Mouse (Mus musculus) large intestine, adult 2 months (tissue): ENCODE results near the gene Apoc2. TPM values are rescaled to one million over a fixed set of nuclear protein-coding genes. Genes with fewer than 3 reads are reported as not detected.

Experiments
- DNase-seq: peaks from one replicate; pipeline ENCODE4 v3.0.0-alpha.2; 2012; ENCODE audit warnings: low read depth, low spot score
- WGBS: fragments of 180-500 bp; shearing (Covaris S2); methylation state at CpG from one replicate; pipeline ENCODE4 v1.1.7; 2018; 5-methylcytosine and 5-hydroxymethylcytosine counted together
- polyA plus RNA-seq: library from polyadenylated mRNA; depleted of rRNA; stranded (reverse); fragments of >200 nt; gene quantifications from 2 replicates; pipeline ENCODE4 v1.2.3, GENCODE M21; 2012; rRNA removed

Apoc2 gene
- polyA plus RNA-seq, 1 experiment, result 201 TPM

GRCm38 (mm10) chr7:19635074-19635827 is 42.5 kb downstream of the Apoc2 start:
- 58% methylated on average over 11 of the region's 11 CpGs for WGBS
- DNase-seq, result no peak

- WGBS, result 75% methylated on average over 2 of the region's 2 CpGs
- no peak for DNase-seq
Measured at GRCm38 (mm10) chr7:19634591-19634990, 43.1 kb downstream of the Apoc2 start.

DNA sequence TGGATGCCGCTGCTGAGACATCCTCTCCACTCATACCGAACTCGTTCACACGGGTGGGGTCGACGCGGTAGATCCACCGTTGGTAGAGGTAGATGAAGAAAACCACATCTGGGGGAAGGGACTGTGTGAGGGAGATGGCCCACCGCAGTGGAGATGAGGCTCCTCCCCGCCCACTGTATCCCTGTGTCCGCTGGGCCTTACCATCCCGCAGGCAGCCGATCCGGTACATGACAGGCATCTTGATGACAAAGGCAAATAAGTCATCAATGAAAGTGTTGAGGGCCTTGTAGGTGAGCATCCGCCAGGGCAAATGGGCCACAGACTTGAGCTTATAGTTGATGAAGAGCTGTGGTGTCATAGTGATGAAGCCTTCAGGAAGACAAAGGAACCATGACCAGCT is 43.9 kb downstream of the Apoc2 start:
- 91% methylated on average over 15 of the region's 15 CpGs for WGBS
- DNase-seq, result no peak

GRCm38 (mm10) chr7:19633197-19633596 is 44.5 kb downstream of the Apoc2 start:
- 94% methylated on average over 17 of the region's 17 CpGs for WGBS
- no peak for DNase-seq

- no peak for DNase-seq
Measured at GRCm38 (mm10) chr7:19632720-19633119, 45.0 kb downstream of the Apoc2 start.

- no peak for DNase-seq
Measured at GRCm38 (mm10) chr7:19632275-19632674, 45.5 kb downstream of the Apoc2 start.

DNA sequence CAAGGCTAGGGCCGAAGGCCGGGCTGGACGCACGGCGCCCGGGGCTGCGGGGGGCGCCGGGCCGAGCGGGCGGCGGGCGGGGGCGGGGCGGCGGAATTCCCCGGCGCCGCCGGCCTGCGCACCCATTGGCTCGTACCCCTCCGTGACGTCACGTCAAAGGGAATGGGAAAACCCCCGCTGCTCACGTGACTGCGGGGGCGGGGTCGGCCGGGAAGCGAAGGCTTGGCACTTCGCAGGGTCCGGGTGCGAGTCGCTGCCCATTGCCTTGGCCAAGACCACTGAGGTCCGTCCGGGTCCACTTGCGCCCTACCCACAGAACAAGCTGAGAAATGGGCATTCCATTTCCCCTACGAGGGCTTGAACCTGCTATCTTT is 48.4 kb downstream of the Apoc2 start, which contains the start of gene Relb:
Gene Relb, minus strand, starts transcription at position 78 of the 374 bp plus-strand sequence.
- DNase-seq, result no peak
- WGBS, result under 1% methylated on average over 40 of the region's 41 CpGs

- DNase-seq, result peak; percentile 99
- WGBS, result 2% methylated on average over 57 of the region's 57 CpGs
Measured at GRCm38 (mm10) chr7:19628536-19629360, 49.0 kb downstream of the Apoc2 start.

- WGBS, result 6% methylated on average over 17 of the region's 17 CpGs
- DNase-seq, result no peak
Measured at GRCm38 (mm10) chr7:19628192-19628535, 49.6 kb downstream of the Apoc2 start.

DNA sequence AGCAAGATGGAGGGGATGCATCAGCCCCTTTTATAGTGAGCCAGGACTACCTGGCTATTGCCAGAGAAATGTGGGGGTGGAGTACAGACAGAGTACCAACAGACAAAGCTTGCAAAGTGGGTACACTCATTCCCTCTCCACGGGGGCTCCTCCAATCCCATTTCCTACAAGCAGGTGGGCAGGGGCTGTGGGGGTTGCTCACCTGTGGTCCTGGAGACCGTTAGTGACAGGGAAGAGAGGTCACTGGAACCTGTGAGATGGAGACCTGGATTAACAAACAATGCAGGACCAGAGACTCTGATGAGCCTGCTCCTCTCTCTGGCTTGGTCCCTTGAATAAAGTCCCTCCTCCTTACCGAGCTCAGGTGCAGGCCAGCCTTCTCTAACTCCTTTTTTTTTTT is 50.0 kb downstream of the Apoc2 start:
- no peak for DNase-seq
- 44% methylated on average over 3 of the region's 3 CpGs for WGBS

GRCm38 (mm10) chr7:19623433-19623832 is 54.3 kb downstream of the Apoc2 start:
- WGBS, result 18% methylated on average over 2 of the region's 2 CpGs
- DNase-seq, result no peak

DNA sequence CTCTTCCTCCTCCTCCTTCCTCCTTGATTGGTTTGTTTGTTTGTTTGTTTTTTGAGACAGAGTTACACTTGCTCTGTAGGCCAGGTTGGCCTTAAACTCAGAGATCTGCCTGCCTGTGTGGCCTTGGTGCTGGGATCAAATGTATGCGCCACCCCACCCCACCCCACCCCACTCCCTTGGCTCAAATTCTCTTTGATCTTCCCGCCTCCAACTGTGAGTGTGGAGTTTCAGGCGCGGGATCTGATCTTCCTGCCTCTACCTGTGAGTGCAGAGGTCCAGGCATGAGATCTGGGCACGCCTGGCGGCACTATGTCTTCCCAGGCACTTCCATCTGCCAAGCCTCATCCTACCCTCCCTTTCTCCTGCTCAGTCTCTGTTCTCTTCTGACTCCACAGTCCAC is 55.5 kb downstream of the Apoc2 start:
- 19% methylated on average over 6 of the region's 6 CpGs for WGBS
- no peak for DNase-seq

Other genes with a start within 250 kb of the Apoc2 start
- gene Mark4, start 219.1 kb downstream of the Apoc2 start, polyA plus RNA-seq, result 7.1 and 10.7 TPM in 2 replicates
- gene Exoc3l2, start 214.6 kb downstream of the Apoc2 start, polyA plus RNA-seq, result 6.0 and 6.6 TPM in 2 replicates
- gene Bloc1s3, start 169.6 kb downstream of the Apoc2 start, polyA plus RNA-seq, result 8.3 and 11.1 TPM in 2 replicates
- gene Trappc6a, start 169.5 kb downstream of the Apoc2 start, polyA plus RNA-seq, result 106 and 108 TPM in 2 replicates
- gene Nkpd1, start 160.1 kb downstream of the Apoc2 start, polyA plus RNA-seq, result 0.19 and 0.21 TPM in 2 replicates
- 77.1 and 78.1 TPM in 2 replicates for gene Ppp1r37, start 114.9 kb downstream of the Apoc2 start, polyA plus RNA-seq
- 2.5 and 4.2 TPM in 2 replicates for gene Zfp296, start 100.7 kb downstream of the Apoc2 start, polyA plus RNA-seq
- gene Gemin7, start 100.3 kb downstream of the Apoc2 start, polyA plus RNA-seq, result 95.0 and 95.2 TPM in 2 replicates
- gene Clasrp, start 73.5 kb downstream of the Apoc2 start, polyA plus RNA-seq, result 39.5 and 76.8 TPM in 2 replicates
- gene Relb, start 48.5 kb downstream of the Apoc2 start, polyA plus RNA-seq, result 76.0 and 88.5 TPM in 2 replicates
- gene Clptm1, start 12.9 kb downstream of the Apoc2 start, polyA plus RNA-seq, result 155 and 188 TPM in 2 replicates
- 0.19 TPM in 1 of 2 replicates, not detected in the other for gene Gm44805, start 3.5 kb upstream of the Apoc2 start, polyA plus RNA-seq
- 1.3 and 1.4 TPM in 2 replicates for gene Apoc4, start 3.5 kb upstream of the Apoc2 start, polyA plus RNA-seq
- gene Apoc1, start 14.7 kb upstream of the Apoc2 start, polyA plus RNA-seq, result 0.29 and 1.9 TPM in 2 replicates
- gene Apoe, start 21.2 kb upstream of the Apoc2 start, polyA plus RNA-seq, result 393 and 660 TPM in 2 replicates
- gene Tomm40, start 37.5 kb upstream of the Apoc2 start, polyA plus RNA-seq, result 97.8 and 115 TPM in 2 replicates
- gene Nectin2, start 72.5 kb upstream of the Apoc2 start, polyA plus RNA-seq, result 132 and 182 TPM in 2 replicates
- 27.0 and 28.4 TPM in 2 replicates for gene Bcam, start 93.1 kb upstream of the Apoc2 start, polyA plus RNA-seq
- gene Cblc, start 118.9 kb upstream of the Apoc2 start, polyA plus RNA-seq, result 78.4 and 107 TPM in 2 replicates
- gene Bcl3, start 144.8 kb upstream of the Apoc2 start, polyA plus RNA-seq, result 94.9 and 95.0 TPM in 2 replicates
- gene Gm19345, start 174.1 kb upstream of the Apoc2 start, polyA plus RNA-seq, result 0.19 and 0.25 TPM in 2 replicates
- 0.47 and 0.66 TPM in 2 replicates for gene Ceacam16, start 183.4 kb upstream of the Apoc2 start, polyA plus RNA-seq
- gene Ceacam19, start 210.0 kb upstream of the Apoc2 start, polyA plus RNA-seq, result 0.03 and 0.07 TPM in 2 replicates
- gene Pvr, start 243.2 kb upstream of the Apoc2 start, polyA plus RNA-seq, result 8.8 and 13.4 TPM in 2 replicates